Mouse (Mus musculus) testis, adult 2 months (tissue): ENCODE data around the gene Ubr2. TPM values are rescaled to one million over a fixed set of nuclear protein-coding genes. Genes with fewer than 3 reads are reported as not detected.
A peak's percentile ranks its signal among the peaks of the same experiment; 100 is the strongest.

Experiments
- H3K27ac ChIP-seq: fragments of 200-500 bp; 2 replicates; pipeline ENCODE4 v1.5.1; 2012; ENCODE audit warnings: low read depth, low read length; ENCODE audit not compliant: control insufficient read depth, insufficient read depth
- H3K27me3 ChIP-seq: fragments of 200-500 bp; 2 replicates; pipeline ENCODE4 v1.6.1; 2012; ENCODE audit warnings: mild to moderate bottlenecking, low read length, moderate library complexity; ENCODE audit not compliant: control insufficient read depth, insufficient read depth
- H3K36me3 ChIP-seq: fragments of 200-500 bp; 2 replicates; pipeline ENCODE4 v1.6.1; 2012; ENCODE audit warnings: mild to moderate bottlenecking, low read length; ENCODE audit not compliant: control insufficient read depth, insufficient read depth
- H3K4me1 ChIP-seq: fragments of 200-500 bp; 2 replicates; pipeline ENCODE4 v1.6.1; 2012; ENCODE audit warnings: low read length; ENCODE audit not compliant: control insufficient read depth, insufficient read depth
- H3K4me3 ChIP-seq: fragments of 200-500 bp; 2 replicates; pipeline ENCODE4 v1.5.1; 2012; ENCODE audit warnings: low read depth, mild to moderate bottlenecking, low read length, moderate library complexity, mixed read lengths; ENCODE audit not compliant: control insufficient read depth
- CTCF ChIP-seq: fragments of 200-500 bp; IDR thresholded peaks from 2 replicates; pipeline ENCODE4 v1.5.1; 2012; ENCODE audit warnings: low read depth, mild to moderate bottlenecking, inconsistent platforms, low read length, moderate library complexity; ENCODE audit not compliant: control insufficient read depth, insufficient read depth, insufficient replicate concordance
- POLR2A ChIP-seq: fragments of 200-500 bp; IDR thresholded peaks from 2 replicates; pipeline ENCODE4 v1.6.1; 2012; ENCODE audit warnings: low read depth, mild to moderate bottlenecking, inconsistent platforms, low read length, moderate library complexity; ENCODE audit not compliant: control insufficient read depth
- polyA plus RNA-seq: library from polyadenylated mRNA; depleted of rRNA; stranded (reverse); fragments of >200 nt; gene quantifications from 2 replicates; pipeline ENCODE4 v1.2.3, GENCODE M21; 2012

The Ubr2 gene
- polyA plus RNA-seq, 1 experiment, result 10.2 TPM

DNA sequence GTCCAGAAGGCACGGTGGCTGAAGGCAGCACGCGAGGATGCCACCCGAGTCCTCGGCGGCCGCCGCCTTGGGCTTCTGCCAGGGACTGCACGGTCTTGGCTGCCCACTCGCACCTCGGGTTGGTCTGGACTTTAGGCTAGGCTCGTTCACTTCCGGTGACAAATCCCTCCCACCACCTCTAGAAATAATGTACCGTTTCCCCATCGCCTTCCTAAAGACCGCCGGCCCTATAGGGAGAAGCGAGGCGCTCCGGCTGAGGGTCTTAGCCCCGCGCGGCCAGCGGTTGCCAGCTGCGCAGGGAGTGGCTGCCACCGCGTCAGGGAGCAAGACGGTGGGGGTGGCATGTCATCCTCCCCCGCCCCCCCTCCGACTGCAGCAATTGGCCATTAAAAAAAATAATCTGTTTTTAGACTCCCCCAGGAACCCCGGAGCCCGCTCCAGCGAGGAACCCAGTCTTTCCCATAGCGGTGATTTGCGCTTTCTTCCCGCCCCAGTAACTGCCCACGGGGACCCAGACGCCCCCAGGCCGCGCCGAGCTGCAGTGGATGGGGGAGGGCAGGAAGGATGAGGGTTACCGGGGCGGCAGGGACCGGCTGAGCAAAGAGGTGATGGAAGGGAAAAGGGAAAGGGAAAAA, 120.8 kb downstream of the Ubr2 start:
- H3K4me1 ChIP-seq, result peaks cover 17% of the 10 kb centered on the region
- peak overlapping the region; percentile 91 for H3K4me3 ChIP-seq
- H3K27ac ChIP-seq, result peak overlapping the region; percentile 89
- TF ChIP-seq CTCF, result no peak
- 0 out of 2 replicates have a peak, but pooled peaks have one; percentile 24 for TF ChIP-seq POLR2A
- no peaks in the 10 kb centered on the region for H3K27me3 ChIP-seq
- H3K36me3 ChIP-seq, result peaks cover 1% of the 10 kb centered on the region; the same call in 1 of the 2 replicates

DNA sequence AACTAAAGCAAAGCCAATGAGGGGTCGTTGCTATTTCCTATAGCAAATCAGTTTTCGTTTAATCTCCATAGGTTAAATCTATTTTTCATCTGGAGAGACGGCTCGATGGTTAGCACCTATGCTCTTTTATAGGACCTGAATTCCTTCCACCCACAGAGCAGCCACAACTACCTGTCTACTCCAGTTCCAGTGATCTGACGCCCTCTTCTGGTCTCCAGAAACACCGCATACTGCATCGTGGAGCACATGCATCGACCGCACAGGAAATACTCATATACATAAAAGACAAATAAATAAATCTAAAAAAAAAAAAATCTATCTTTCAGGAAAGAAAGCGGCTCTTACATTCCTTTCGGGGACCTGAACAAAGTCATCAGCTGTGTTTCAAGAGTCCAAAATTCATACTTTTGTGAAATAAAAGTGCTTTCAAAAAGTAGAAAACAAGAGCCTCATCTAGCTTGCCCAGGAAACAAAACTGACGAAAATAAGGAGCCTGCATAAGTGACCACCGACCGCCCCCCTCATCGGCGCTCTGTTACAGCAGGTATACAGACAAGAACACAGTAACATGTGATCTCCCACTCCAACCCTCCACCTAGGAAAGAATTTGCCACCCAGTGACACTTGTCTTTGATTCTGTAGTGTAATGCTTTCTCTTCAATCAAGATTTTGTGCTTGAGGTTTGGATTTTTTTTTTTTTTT, 121.7 kb downstream of the Ubr2 start:
- Histone ChIP-seq H3K36me3 (peaks cover 1% of the 10 kb centered on the region; the same call in 1 of the 2 replicates), H3K27me3 (no peaks in the 10 kb centered on the region), H3K27ac (peak overlapping the region; percentile 89; the same call in 1 of the 2 replicates), H3K4me3 (no peak overlapping the region; the same call in 1 of the 2 replicates), H3K4me1 (peaks cover 17% of the 10 kb centered on the region)
- TF ChIP-seq POLR2A, result no peak
- TF ChIP-seq CTCF, result peak; percentile 31; the same call in 1 of the 2 replicates

DNA sequence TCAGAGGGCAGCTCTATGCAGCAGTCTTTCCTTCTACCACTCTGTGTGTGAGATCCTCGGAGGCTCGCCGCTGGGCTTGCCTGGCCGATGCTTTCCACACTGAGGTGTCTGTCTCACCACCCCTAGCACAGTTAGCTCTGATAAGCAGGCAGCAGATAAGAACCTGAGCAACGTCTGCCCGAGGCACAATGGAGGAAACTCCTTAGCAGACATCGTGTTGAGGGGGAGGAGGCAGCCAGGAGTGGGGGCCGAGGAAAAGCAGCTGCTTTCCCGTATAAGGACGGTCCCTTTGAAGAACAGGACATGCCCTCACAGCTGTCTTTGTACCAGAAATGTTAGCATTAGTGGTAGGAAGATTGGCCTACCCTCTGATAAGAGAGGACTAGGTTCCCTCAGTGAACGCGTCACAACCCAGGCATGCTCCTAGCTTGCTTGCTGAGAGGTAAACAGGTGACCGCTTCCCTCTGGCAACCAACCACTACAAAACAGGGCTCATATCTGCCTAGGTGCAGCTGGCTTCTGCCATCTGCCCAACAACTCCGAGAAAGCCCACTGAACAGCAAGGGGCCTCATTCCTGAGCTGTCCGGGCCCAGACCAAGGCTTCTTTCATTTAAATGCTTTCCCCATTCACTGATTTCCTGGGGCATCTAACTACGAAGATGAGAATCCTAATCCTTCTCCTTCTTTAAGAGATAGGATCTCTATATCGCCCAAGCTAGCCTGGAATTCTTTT, 124.3 kb downstream of the Ubr2 start:
- no peak overlapping the region for H3K27ac ChIP-seq
- no peaks in the 10 kb centered on the region for H3K27me3 ChIP-seq
- no peaks in the 10 kb centered on the region for H3K36me3 ChIP-seq
- peaks cover 10% of the 10 kb centered on the region for H3K4me1 ChIP-seq
- no peak for TF ChIP-seq POLR2A
- TF ChIP-seq CTCF, result no peak
- no peak overlapping the region for H3K4me3 ChIP-seq

DNA sequence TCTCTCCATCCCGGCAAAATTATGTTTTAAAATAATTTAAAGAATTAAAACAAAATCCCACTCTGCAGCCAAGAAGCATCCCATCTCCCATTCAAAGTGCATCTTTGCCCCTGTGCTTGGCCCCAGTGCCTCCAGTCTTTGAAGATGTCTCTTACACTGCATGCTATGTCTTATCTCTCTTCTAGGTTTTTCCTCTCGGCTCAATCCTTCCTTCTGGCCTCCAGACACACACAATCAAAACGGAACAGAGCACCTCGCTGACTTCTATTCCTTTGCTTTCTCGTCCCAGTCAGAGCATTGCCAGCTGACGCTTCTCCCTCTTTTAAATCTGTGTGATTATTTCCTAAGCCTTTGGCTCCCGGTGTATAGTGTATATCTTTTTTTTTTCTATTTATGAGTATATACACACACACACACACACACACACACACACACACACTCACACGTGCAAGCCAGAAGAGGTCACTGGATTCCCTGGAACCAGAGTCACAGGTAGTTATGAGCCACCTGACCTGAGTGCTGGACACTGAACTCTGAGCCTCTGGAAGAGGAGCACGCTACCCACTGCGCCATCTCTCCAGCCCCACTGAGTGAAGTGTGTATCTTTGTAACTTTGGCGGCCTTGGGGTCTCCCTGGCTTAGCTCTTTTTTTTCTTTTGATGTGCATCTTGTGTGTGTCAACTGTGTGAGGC, 125.0 kb downstream of the Ubr2 start:
- Histone ChIP-seq H3K27me3 (no peaks in the 10 kb centered on the region), H3K4me3 (no peak overlapping the region), H3K36me3 (no peaks in the 10 kb centered on the region), H3K4me1 (peaks cover 9% of the 10 kb centered on the region), H3K27ac (no peak overlapping the region)
- TF ChIP-seq CTCF, result no peak
- TF ChIP-seq POLR2A, result no peak

DNA sequence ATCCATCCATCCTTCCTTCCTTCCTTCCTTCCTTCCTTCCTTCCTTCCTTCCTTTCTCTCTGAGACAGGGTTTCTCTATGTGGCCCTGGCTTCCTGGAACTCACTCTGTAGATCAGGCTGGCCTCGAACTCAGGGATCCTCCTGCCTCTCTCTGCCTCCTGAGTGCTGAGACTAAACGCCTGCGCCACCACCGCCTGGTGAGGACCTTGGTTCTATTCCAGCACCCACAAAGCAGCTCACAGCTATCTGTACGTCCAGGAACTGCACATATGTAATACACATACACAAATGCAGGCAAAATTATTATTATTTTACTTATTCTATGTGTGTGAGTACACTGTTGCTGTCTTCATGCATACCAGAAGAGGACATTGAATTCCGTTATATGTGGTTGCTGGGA, 125.6 kb downstream of the Ubr2 start:
- TF ChIP-seq POLR2A, result no peak
- TF ChIP-seq CTCF, result no peak
- peaks cover 6% of the 10 kb centered on the region for H3K4me1 ChIP-seq
- no peaks in the 10 kb centered on the region for H3K27me3 ChIP-seq
- no peak overlapping the region for H3K27ac ChIP-seq
- no peaks in the 10 kb centered on the region for H3K36me3 ChIP-seq
- no peak overlapping the region for H3K4me3 ChIP-seq

DNA sequence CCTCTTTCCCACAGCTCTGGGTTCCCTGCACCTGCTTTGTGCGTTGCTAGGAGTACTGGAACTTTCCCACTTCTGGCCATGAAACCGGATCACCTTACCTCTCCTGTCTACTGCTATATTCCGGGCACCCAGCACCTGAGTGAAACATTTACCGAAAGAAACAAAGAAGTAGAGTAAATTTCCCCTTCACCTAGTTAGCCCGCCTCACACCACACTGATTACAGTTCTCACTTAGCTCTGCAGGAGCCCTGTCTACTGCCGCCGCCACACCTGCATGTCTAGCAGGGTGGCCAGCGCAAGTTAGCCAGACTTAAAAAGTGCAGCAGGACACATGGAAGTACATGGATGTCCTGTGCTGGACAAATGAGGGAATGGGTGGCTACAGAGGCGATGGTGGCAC, 127.2 kb downstream of the Ubr2 start:
- H3K4me3 ChIP-seq, result no peak overlapping the region
- H3K27me3 ChIP-seq, result no peaks in the 10 kb centered on the region
- no peak overlapping the region for H3K27ac ChIP-seq
- no peaks in the 10 kb centered on the region for H3K36me3 ChIP-seq
- TF ChIP-seq POLR2A, result no peak
- TF ChIP-seq CTCF, result no peak
- no peaks in the 10 kb centered on the region for H3K4me1 ChIP-seq
